Mouse (Mus musculus): Measurements from ENCODE around the gene Slk. TPM values are rescaled to one million over a fixed set of nuclear protein-coding genes. Genes with fewer than 3 reads are reported as not detected.

Slk gene
- polyA plus RNA-seq, 1 experiment from 2014 or later = 18.3 TPM

DNA sequence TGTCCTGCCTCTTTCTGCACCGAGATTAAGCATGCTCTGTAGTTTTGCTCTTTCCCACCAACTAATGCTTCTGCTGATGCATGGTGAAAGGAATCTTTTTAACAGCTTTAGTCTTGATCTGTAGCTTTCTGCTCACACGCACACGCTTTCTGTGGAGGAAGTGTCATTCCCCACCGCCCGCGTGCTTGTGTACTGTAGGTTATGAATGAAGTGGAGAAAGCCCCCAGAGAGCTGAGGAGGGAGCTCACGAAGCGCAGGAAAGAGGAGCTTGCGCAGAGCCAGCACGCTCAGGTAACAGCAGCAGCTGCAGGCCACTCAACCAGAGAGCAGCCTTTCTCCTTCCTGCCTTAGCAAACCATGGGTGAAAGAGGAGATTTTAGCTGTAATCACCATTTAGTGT is 48.0 kb downstream of the Slk start:
- H3K4me3 ChIP-seq (ENCODE audit: low read depth, low read length) = no peak overlapping the region
- no peak for DNase-seq (ENCODE audit: low spot score)
- WGBS = 93% methylated on average over 10 of the region's 10 CpGs
- no peak overlapping the region for H3K9ac ChIP-seq (ENCODE audit: low read depth, low read length)
- H3K27ac ChIP-seq (replicated peaks; ENCODE audit: low read depth, low read length) = no peak overlapping the region
- H3K36me3 ChIP-seq (ENCODE audit: control insufficient read depth, insufficient read depth, low read length) = peaks cover 54% of the 10 kb centered on the region
- H3K27me3 ChIP-seq (replicated peaks; ENCODE audit: control insufficient read depth, insufficient read depth, low read length) = no peaks in the 10 kb centered on the region
- H3K4me1 ChIP-seq (ENCODE audit: control insufficient read depth, insufficient read depth, low read length) = no peaks in the 10 kb centered on the region
- no peaks in the 10 kb centered on the region for H3K9me3 ChIP-seq (ENCODE audit: control insufficient read depth, low read length)
- H3K4me2 ChIP-seq (ENCODE audit: low read depth, low read length) = no peak overlapping the region
- ATAC-seq (ENCODE audit: low read depth) = no peak

DNA sequence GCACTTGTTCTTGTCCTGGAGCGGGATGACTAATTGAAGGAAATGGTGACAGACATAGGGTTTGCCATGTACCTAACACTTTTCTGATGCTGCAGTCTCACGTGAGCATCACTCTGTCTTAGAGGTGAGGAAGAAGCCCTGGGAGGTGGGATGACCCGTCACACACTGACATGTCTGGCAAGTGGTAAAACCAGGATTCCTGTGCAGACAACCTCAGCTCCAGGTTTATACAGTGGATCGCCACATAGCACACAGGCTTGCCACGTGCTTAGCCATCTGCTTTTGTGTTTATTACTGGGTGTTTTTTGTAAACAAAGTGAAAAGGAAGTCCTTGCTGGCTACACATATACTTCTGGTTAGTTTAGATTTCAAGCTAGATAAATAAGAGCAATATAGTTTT is 49.6 kb downstream of the Slk start:
- Histone ChIP-seq H3K9ac (ENCODE audit: low read depth, low read length) (no peak overlapping the region), H3K4me3 (ENCODE audit: low read depth, low read length) (no peak overlapping the region), H3K4me1 (ENCODE audit: control insufficient read depth, insufficient read depth, low read length) (no peaks in the 10 kb centered on the region), H3K9me3 (ENCODE audit: control insufficient read depth, low read length) (no peaks in the 10 kb centered on the region), H3K27ac (replicated peaks; ENCODE audit: low read depth, low read length) (no peak overlapping the region), H3K4me2 (ENCODE audit: low read depth, low read length) (no peak overlapping the region), H3K27me3 (replicated peaks; ENCODE audit: control insufficient read depth, insufficient read depth, low read length) (no peaks in the 10 kb centered on the region), H3K36me3 (ENCODE audit: control insufficient read depth, insufficient read depth, low read length) (peaks cover 38% of the 10 kb centered on the region)
- ATAC-seq (ENCODE audit: low read depth) = no peak
- 78% methylated on average over 5 of the region's 5 CpGs for WGBS
- no peak for DNase-seq (ENCODE audit: low spot score)

DNA sequence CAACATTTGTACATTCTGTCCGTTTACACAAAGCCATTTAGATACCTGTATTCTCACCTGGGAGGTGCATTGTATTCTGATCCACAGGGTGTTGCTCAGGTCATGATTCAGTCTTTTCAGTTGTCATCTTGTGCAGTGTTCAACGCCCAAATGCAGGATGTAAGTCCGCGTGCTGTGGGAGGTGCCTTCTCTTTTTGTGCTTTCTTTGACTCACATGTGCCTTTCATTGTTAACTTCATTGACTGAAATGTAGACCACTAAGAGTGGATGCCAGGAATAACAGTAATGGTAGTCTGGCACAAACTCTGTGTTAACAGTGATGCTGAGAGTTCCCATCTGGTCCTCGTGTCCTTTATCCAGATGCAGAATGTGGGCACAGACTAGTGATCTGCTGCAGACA is 50.9 kb downstream of the Slk start:
- H3K9ac ChIP-seq (ENCODE audit: low read depth, low read length) = no peak overlapping the region
- H3K9me3 ChIP-seq (ENCODE audit: control insufficient read depth, low read length) = no peaks in the 10 kb centered on the region
- H3K27me3 ChIP-seq (replicated peaks; ENCODE audit: control insufficient read depth, insufficient read depth, low read length) = no peaks in the 10 kb centered on the region
- no peak for DNase-seq (ENCODE audit: low spot score)
- peaks cover 24% of the 10 kb centered on the region for H3K36me3 ChIP-seq (ENCODE audit: control insufficient read depth, insufficient read depth, low read length)
- no peak overlapping the region for H3K4me2 ChIP-seq (ENCODE audit: low read depth, low read length)
- H3K4me1 ChIP-seq (ENCODE audit: control insufficient read depth, insufficient read depth, low read length) = no peaks in the 10 kb centered on the region
- ATAC-seq (ENCODE audit: low read depth) = no peak
- no peak overlapping the region for H3K4me3 ChIP-seq (ENCODE audit: low read depth, low read length)
- 78% methylated on average over 5 of the region's 5 CpGs for WGBS
- H3K27ac ChIP-seq (replicated peaks; ENCODE audit: low read depth, low read length) = no peak overlapping the region

DNA sequence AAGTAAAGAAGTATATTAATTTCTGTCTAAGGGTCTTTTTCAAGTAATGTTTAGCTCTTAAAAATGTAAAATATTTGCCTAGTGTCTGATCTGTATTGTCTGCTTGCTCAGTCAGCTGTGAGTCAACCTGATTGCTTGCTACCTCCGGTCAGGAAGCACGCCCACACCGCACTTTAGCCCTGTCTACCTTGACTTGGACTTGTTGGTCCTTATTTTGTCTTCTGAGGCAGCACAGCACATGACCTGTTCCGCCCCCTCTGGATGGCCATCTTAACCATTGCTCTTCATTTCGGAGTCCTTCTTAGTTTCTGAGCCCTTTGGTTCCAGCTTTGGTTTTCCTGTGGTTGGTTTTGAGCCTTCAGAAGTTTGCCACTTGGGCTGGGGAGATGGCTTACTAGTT is 52.3 kb downstream of the Slk start:
- WGBS = 91% methylated on average over 5 of the region's 5 CpGs
- no peak overlapping the region for H3K4me3 ChIP-seq (ENCODE audit: low read depth, low read length)

DNA sequence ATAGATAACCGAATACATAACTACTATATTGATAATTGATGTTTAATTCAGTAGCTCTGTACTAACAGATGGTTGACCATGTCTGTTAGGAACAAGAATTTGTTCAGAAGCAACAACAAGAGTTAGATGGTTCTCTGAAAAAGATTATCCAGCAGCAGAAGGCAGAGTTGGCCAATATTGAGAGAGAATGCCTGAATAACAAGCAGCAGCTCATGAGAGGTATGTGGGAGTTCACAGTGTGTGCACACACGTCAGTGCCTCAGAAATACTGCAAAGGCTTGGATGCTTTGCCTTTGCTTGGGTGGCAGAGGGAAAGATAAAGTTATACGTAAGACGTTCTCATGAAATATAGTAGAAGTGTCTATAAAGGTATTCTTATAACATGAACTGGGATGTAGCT is 55.9 kb downstream of the Slk start:
- H3K4me1 ChIP-seq (ENCODE audit: control insufficient read depth, insufficient read depth, low read length) = no peaks in the 10 kb centered on the region
- H3K9me3 ChIP-seq (ENCODE audit: control insufficient read depth, low read length) = no peaks in the 10 kb centered on the region
- no peaks in the 10 kb centered on the region for H3K27me3 ChIP-seq (replicated peaks; ENCODE audit: control insufficient read depth, insufficient read depth, low read length)
- no peak overlapping the region for H3K9ac ChIP-seq (ENCODE audit: low read depth, low read length)
- no peak overlapping the region for H3K4me2 ChIP-seq (ENCODE audit: low read depth, low read length)
- 95% methylated on average over 4 of the region's 4 CpGs for WGBS
- no peak overlapping the region for H3K4me3 ChIP-seq (ENCODE audit: low read depth, low read length)
- DNase-seq (ENCODE audit: low spot score) (no peak), ATAC-seq (ENCODE audit: low read depth) (no peak)
- no peak overlapping the region for H3K27ac ChIP-seq (replicated peaks; ENCODE audit: low read depth, low read length)
- H3K36me3 ChIP-seq (ENCODE audit: control insufficient read depth, insufficient read depth, low read length) = peaks cover 37% of the 10 kb centered on the region

More for the DNA sequence above, 52.3 kb downstream of the Slk start:
- no peak for ATAC-seq (ENCODE audit: low read depth)
- H3K9ac ChIP-seq (ENCODE audit: low read depth, low read length) = no peak overlapping the region
- no peaks in the 10 kb centered on the region for H3K27me3 ChIP-seq (replicated peaks; ENCODE audit: control insufficient read depth, insufficient read depth, low read length)
- no peaks in the 10 kb centered on the region for H3K4me1 ChIP-seq (ENCODE audit: control insufficient read depth, insufficient read depth, low read length)
- DNase-seq (ENCODE audit: low spot score) = no peak
- H3K27ac ChIP-seq (replicated peaks; ENCODE audit: low read depth, low read length) = no peak overlapping the region
- H3K4me2 ChIP-seq (ENCODE audit: low read depth, low read length) = no peak overlapping the region
- H3K36me3 ChIP-seq (ENCODE audit: control insufficient read depth, insufficient read depth, low read length) = peaks cover 20% of the 10 kb centered on the region
- H3K9me3 ChIP-seq (ENCODE audit: control insufficient read depth, low read length) = no peaks in the 10 kb centered on the region

DNA sequence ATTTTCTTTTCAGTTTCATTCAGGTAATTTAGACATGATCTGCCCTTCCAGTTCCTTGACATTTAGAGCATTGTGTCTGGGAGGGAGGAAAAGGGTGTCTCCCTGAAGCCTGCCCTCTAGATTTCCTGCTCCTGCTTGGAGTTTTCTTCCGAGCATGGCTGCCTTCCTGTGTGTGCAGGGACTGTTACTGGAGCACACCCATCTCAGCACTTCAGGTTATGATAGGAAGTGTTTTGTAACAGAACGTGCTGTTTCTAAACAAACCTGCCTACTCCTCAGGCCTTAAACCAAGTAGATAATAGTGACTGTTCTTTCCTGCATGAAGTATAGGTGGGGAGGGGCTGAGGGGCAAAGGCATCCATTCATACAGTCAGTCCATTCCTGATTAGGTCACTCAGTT is 64.4 kb downstream of the Slk start:
- Histone ChIP-seq H3K4me2 (ENCODE audit: low read depth, low read length) (no peak overlapping the region), H3K4me3 (ENCODE audit: low read depth, low read length) (no peak overlapping the region), H3K27ac (replicated peaks; ENCODE audit: low read depth, low read length) (no peak overlapping the region), H3K9ac (ENCODE audit: low read depth, low read length) (no peak overlapping the region), H3K27me3 (replicated peaks; ENCODE audit: control insufficient read depth, insufficient read depth, low read length) (no peaks in the 10 kb centered on the region), H3K9me3 (ENCODE audit: control insufficient read depth, low read length) (no peaks in the 10 kb centered on the region), H3K4me1 (ENCODE audit: control insufficient read depth, insufficient read depth, low read length) (no peaks in the 10 kb centered on the region), H3K36me3 (ENCODE audit: control insufficient read depth, insufficient read depth, low read length) (peaks cover 69% of the 10 kb centered on the region)
- WGBS = 64% methylated on average over 2 of the region's 2 CpGs
- DNase-seq (ENCODE audit: low spot score) = no peak
- ATAC-seq (ENCODE audit: low read depth) = no peak

DNA sequence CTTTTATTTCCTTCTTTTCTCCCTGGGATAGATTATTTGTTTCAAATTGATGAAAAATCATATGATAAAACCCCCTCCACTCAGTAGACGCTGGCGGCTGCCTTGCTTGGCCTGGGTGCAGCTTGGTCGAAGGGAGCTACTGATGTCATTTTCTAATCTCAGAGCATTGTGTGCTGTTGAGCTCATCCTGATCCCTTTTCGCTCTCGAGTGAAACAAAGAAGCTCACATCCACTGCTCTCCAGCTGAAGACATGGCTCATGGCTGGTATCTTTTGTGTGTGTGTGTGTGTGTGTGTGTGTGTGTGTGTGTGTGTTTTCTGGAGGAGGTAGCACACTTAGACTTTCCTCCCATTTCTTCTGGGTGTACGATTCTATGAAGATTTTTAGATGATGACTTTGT is 66.1 kb downstream of the Slk start:
- no peak overlapping the region for H3K27ac ChIP-seq (replicated peaks; ENCODE audit: low read depth, low read length)
- ATAC-seq (ENCODE audit: low read depth) (no peak), DNase-seq (ENCODE audit: low spot score) (no peak)
- peaks cover 54% of the 10 kb centered on the region for H3K36me3 ChIP-seq (ENCODE audit: control insufficient read depth, insufficient read depth, low read length)
- no peaks in the 10 kb centered on the region for H3K9me3 ChIP-seq (ENCODE audit: control insufficient read depth, low read length)
- H3K9ac ChIP-seq (ENCODE audit: low read depth, low read length) = no peak overlapping the region
- no peaks in the 10 kb centered on the region for H3K4me1 ChIP-seq (ENCODE audit: control insufficient read depth, insufficient read depth, low read length)
- H3K4me3 ChIP-seq (ENCODE audit: low read depth, low read length) = no peak overlapping the region
- H3K27me3 ChIP-seq (replicated peaks; ENCODE audit: control insufficient read depth, insufficient read depth, low read length) = no peaks in the 10 kb centered on the region
- 67% methylated on average over 6 of the region's 6 CpGs for WGBS
- H3K4me2 ChIP-seq (ENCODE audit: low read depth, low read length) = no peak overlapping the region

DNA sequence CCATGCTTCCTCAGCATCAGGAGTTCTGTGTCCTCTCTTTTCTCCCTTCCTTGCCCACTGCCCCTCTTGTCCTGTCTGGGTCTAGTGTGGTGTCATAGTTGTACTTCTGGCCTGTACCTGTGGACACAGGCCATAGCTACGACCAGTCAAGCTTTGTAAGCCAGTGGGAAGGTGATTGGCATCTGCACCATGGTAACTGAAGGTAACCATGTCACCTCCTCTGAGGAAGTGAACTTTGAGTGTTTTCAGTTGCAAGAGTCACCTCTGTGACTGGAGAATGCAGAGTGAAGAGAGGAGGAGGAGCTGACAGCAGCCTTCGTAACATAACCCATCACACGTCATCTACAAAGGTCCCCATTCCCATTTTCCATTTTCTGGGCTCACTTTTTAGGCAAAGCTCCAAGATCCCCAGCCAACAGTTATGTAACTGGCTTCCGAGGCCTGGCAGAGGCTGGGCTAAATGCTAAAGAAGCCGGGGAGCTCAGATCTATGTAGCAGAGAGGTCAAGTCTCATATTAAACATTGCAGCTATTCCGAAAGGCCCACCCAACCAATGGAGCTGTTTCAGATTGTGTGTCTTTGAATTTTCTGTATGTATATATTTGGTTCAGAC is 67.1 kb downstream of the Slk start:
- Histone ChIP-seq H3K9me3 (ENCODE audit: control insufficient read depth, low read length) (no peaks in the 10 kb centered on the region), H3K27ac (replicated peaks; ENCODE audit: low read depth, low read length) (no peak overlapping the region), H3K4me1 (ENCODE audit: control insufficient read depth, insufficient read depth, low read length) (no peaks in the 10 kb centered on the region), H3K4me2 (ENCODE audit: low read depth, low read length) (no peak overlapping the region), H3K27me3 (replicated peaks; ENCODE audit: control insufficient read depth, insufficient read depth, low read length) (no peaks in the 10 kb centered on the region), H3K4me3 (ENCODE audit: low read depth, low read length) (no peak overlapping the region), H3K36me3 (ENCODE audit: control insufficient read depth, insufficient read depth, low read length) (peaks cover 46% of the 10 kb centered on the region), H3K9ac (ENCODE audit: low read depth, low read length) (no peak overlapping the region)
- no peak for ATAC-seq (ENCODE audit: low read depth)
- DNase-seq (ENCODE audit: low spot score) = no peak
- WGBS = 83% methylated on average over 6 of the region's 6 CpGs

DNA sequence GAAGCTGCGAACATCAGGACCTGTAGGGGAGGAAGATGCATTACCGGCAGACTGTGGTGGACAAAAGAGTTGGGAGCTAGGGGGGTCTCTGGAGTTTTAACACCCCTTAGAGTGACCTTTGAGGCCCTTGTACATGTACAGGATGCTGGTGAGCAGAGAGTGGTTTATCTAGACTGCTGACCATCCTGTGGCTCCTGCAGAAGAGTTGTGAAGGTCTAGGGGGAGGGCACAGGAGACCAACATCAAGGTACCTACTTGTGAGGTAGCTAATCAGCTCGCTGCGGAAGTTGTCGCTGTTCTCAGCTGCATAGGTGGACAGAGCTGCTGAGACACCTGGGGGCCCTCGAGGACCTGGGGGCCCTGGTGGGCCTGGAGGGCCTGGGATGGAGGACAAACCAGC is 69.6 kb downstream of the Slk start:
- WGBS = 87% methylated on average over 6 of the region's 6 CpGs
- no peak for DNase-seq (ENCODE audit: low spot score)
- ATAC-seq (ENCODE audit: low read depth) = no peak
- no peaks in the 10 kb centered on the region for H3K4me1 ChIP-seq (ENCODE audit: control insufficient read depth, insufficient read depth, low read length)
- H3K9me3 ChIP-seq (ENCODE audit: control insufficient read depth, low read length) = no peaks in the 10 kb centered on the region
- peaks cover 29% of the 10 kb centered on the region for H3K36me3 ChIP-seq (ENCODE audit: control insufficient read depth, insufficient read depth, low read length)
- no peak overlapping the region for H3K27ac ChIP-seq (replicated peaks; ENCODE audit: low read depth, low read length)
- no peak overlapping the region for H3K4me2 ChIP-seq (ENCODE audit: low read depth, low read length)
- H3K9ac ChIP-seq (ENCODE audit: low read depth, low read length) = no peak overlapping the region
- no peaks in the 10 kb centered on the region for H3K27me3 ChIP-seq (replicated peaks; ENCODE audit: control insufficient read depth, insufficient read depth, low read length)
- H3K4me3 ChIP-seq (ENCODE audit: low read depth, low read length) = no peak overlapping the region
